Mouse (Mus musculus) forebrain, embryonic 12.5 days (tissue): ENCODE results near the gene Fam71e1. TPM values are rescaled to one million over a fixed set of nuclear protein-coding genes. Genes with fewer than 3 reads are reported as not detected.
A peak's percentile ranks its signal among the peaks of the same experiment; 100 is the strongest.

Experiments used
- ATAC-seq: fragments of 200-750 bp; cut with Nextera tagmentation; 2 replicates; pipeline ENCODE4 v1.8.0; 2017; ENCODE audit warnings: moderate TSS enrichment; ENCODE audit not compliant: low FRiP score
- H3K27ac ChIP-seq: fragments of 300-500 bp; sonication (generic); 2 replicates; pipeline ENCODE4 v1.5.1; 2016; ENCODE audit warnings: mild to moderate bottlenecking
- H3K27me3 ChIP-seq: fragments of 300-500 bp; sonication (generic); 2 replicates; pipeline ENCODE4 v1.6.1; 2016; ENCODE audit warnings: mild to moderate bottlenecking
- H3K36me3 ChIP-seq: fragments of 300-500 bp; sonication (generic); replicated peaks from 2 replicates; pipeline ENCODE4 v1.6.1; 2016; ENCODE audit warnings: mild to moderate bottlenecking
- H3K4me1 ChIP-seq: fragments of 300-500 bp; sonication (generic); 2 replicates; pipeline ENCODE4 v1.6.1; 2016
- H3K4me2 ChIP-seq: fragments of 300-500 bp; sonication (generic); 2 replicates; pipeline ENCODE4 v1.6.1; 2016; ENCODE audit warnings: mild to moderate bottlenecking, moderate library complexity
- H3K4me3 ChIP-seq: fragments of 300-500 bp; sonication (generic); replicated peaks from 2 replicates; pipeline ENCODE4 v1.5.1; 2016; ENCODE audit warnings: mild to moderate bottlenecking
- H3K9ac ChIP-seq: fragments of 300-500 bp; sonication (generic); 2 replicates; pipeline ENCODE4 v1.6.1; 2016; ENCODE audit warnings: mild to moderate bottlenecking
- H3K9me3 ChIP-seq: fragments of 300-500 bp; sonication (generic); 2 replicates; pipeline ENCODE4 v1.6.1; 2016
- WGBS: fragments of 180-500 bp; shearing (Covaris S2); methylation state at CpG from one replicate; pipeline ENCODE4 v1.1.7; 2016; 5-methylcytosine and 5-hydroxymethylcytosine counted together
- polyA plus RNA-seq: library from polyadenylated mRNA; unstranded; fragments of >200 nt; fragmentation: Nextera tagmentation; extraction: Ambion mirVana; gene quantifications from 2 replicates; pipeline ENCODE4 v1.2.1, GENCODE M21; 2016

The Fam71e1 gene
- polyA plus RNA-seq, 1 experiment from 2014 or later, result 29.8 TPM

DNA sequence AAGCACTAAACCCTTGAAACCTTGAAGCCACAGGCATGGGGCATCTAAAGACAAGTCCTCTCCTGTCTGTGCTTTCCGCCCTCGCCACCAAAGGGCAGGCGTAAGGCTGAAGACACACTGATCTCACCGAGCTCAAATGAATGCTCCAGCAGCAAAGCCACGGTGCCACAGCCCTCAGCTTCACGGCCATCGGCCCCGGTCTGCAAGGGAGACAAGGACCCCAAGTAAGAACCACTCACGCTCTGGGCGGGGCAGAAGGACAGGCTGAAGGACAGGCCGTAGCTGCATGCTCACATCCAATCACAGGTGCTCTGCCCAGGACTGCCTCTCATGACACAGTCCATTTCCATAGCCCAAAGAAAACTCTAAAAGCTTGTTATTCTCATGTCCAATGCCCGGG, 1.7 kb upstream of the Fam71e1 start:
- 92% methylated on average over 12 of the region's 12 CpGs for WGBS
- 0 out of 2 replicates have a peak overlapping the region, but pooled peaks have one; percentile 74 for H3K4me3 ChIP-seq
- H3K4me1 ChIP-seq, result peaks cover 26% of the 10 kb centered on the region
- H3K9me3 ChIP-seq, result no peaks in the 10 kb centered on the region
- peak overlapping the region; percentile 87 for H3K4me2 ChIP-seq
- no peak overlapping the region for H3K27ac ChIP-seq
- H3K27me3 ChIP-seq, result peaks cover 7% of the 10 kb centered on the region; the same call in 1 of the 2 replicates
- ATAC-seq, result no peak
- no peak overlapping the region for H3K9ac ChIP-seq
- H3K36me3 ChIP-seq, result peaks cover 48% of the 10 kb centered on the region

DNA sequence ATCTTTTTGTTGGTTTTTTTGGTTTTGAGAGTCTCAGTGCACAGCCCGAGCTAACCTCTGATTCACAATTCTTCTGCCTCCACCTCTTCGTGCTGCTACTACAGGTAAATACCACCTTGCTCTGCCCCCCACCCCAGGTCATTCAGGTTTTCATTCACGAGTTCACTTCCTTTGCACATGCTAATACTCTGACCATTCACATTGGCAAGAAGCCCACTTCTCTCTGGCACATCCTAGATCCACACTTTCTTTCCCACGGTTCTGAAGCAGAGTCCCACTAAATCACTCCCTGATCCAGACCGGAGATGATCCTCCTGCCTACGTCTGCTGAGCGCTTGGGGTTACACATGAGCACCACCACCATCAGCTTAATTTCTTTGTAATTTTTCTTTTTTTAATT, 1.3 kb upstream of the Fam71e1 start:
- Histone ChIP-seq H3K4me1 (peaks cover 26% of the 10 kb centered on the region), H3K36me3 (peaks cover 44% of the 10 kb centered on the region), H3K9me3 (no peaks in the 10 kb centered on the region), H3K27me3 (peaks cover 11% of the 10 kb centered on the region; the same call in 1 of the 2 replicates), H3K4me3 (peak overlapping the region; percentile 74), H3K4me2 (peak overlapping the region; percentile 87), H3K27ac (no peak overlapping the region), H3K9ac (peak overlapping the region; percentile 81; the same call in 1 of the 2 replicates)
- WGBS, result 87% methylated on average over 7 of the region's 7 CpGs
- ATAC-seq, result no peak

GRCm38 (mm10) chr7:44496771-44497109, 359 bp downstream of the Fam71e1 start:
- H3K27ac ChIP-seq, result peak overlapping the region; percentile 96
- peak overlapping the region; percentile 74 for H3K4me3 ChIP-seq
- H3K4me1 ChIP-seq, result peaks cover 26% of the 10 kb centered on the region
- no peak for ATAC-seq
- H3K36me3 ChIP-seq, result peaks cover 28% of the 10 kb centered on the region
- H3K4me2 ChIP-seq, result peak overlapping the region; percentile 87
- no peaks in the 10 kb centered on the region for H3K9me3 ChIP-seq
- peak overlapping the region; percentile 84 for H3K9ac ChIP-seq
- under 1% methylated on average over 26 of the region's 26 CpGs for WGBS
- H3K27me3 ChIP-seq, result peaks cover 20% of the 10 kb centered on the region

GRCm38 (mm10) chr7:44497361-44498055, 1.1 kb downstream of the Fam71e1 start:
- Histone ChIP-seq H3K4me2 (peak overlapping the region; percentile 87), H3K4me3 (peak overlapping the region; percentile 74), H3K9me3 (no peaks in the 10 kb centered on the region), H3K27ac (no peak overlapping the region), H3K27me3 (peaks cover 20% of the 10 kb centered on the region), H3K4me1 (peaks cover 26% of the 10 kb centered on the region), H3K36me3 (peaks cover 20% of the 10 kb centered on the region), H3K9ac (peak overlapping the region; percentile 84; the same call in 1 of the 2 replicates)
- WGBS, result 87% methylated on average over 10 of the region's 10 CpGs
- no peak for ATAC-seq

DNA sequence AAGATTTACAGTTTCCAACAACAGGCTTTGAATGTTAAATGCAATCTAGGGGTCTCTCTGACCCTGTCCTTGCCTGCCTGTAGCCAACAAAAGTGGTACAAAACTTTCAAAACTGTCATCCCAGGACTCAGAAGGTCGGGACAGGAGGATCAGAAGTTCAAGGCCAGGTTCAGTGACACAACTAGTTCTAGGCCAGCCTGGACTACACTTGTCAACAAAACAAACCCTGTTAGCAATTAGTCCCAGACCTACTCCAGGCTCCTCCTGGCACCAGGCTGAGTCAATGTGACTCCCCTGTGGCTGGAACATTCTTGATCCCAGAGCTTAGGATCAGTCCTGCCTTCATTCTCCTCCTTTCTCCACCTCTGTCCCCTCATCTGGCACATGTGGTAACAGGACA, 2.5 kb downstream of the Fam71e1 start:
- no peak overlapping the region for H3K4me3 ChIP-seq
- WGBS, result 72% methylated on average over 1 of the region's 1 CpGs
- H3K4me1 ChIP-seq, result peaks cover 26% of the 10 kb centered on the region
- ATAC-seq, result no peak
- peaks cover 25% of the 10 kb centered on the region for H3K27me3 ChIP-seq
- H3K4me2 ChIP-seq, result no peak overlapping the region
- no peak overlapping the region for H3K9ac ChIP-seq
- peaks cover 10% of the 10 kb centered on the region; the same call in 1 of the 2 replicates for H3K36me3 ChIP-seq
- no peak overlapping the region for H3K27ac ChIP-seq
- H3K9me3 ChIP-seq, result no peaks in the 10 kb centered on the region

DNA sequence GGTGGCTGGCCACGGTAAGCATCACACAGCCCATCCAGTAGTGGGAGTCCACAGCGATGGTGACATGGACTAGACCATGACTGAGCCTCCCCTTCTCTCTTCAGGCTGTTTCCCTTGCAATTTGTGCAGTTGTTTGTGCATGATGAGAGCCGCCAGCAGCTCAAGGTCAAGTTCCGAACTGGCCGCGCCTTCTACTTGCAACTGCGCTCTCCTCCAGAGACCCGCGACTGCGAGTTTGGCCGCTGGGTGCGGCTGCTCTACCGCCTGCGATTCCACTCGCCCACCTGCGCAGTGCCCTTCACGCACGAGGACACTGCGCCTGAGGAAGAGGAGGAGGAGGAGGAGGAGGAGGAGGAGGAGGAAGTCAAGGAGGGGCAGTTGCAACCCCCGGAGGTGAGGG, 3.7 kb downstream of the Fam71e1 start:
- Histone ChIP-seq H3K9me3 (no peaks in the 10 kb centered on the region), H3K9ac (no peak overlapping the region), H3K36me3 (peaks cover 7% of the 10 kb centered on the region; the same call in 1 of the 2 replicates), H3K4me3 (no peak overlapping the region), H3K4me2 (no peak overlapping the region), H3K27ac (no peak overlapping the region), H3K4me1 (peaks cover 20% of the 10 kb centered on the region), H3K27me3 (peaks cover 25% of the 10 kb centered on the region)
- ATAC-seq, result no peak
- 70% methylated on average over 20 of the region's 20 CpGs for WGBS

- Histone ChIP-seq H3K27ac (no peak overlapping the region), H3K9ac (no peak overlapping the region), H3K9me3 (no peaks in the 10 kb centered on the region), H3K27me3 (peaks cover 25% of the 10 kb centered on the region), H3K4me3 (no peak overlapping the region), H3K36me3 (peaks cover 7% of the 10 kb centered on the region; the same call in 1 of the 2 replicates), H3K4me2 (no peak overlapping the region), H3K4me1 (peaks cover 12% of the 10 kb centered on the region)
- ATAC-seq, result peak; percentile 51; the same call in 1 of the 2 replicates
- WGBS, result 36% methylated on average over 5 of the region's 5 CpGs
Observed at GRCm38 (mm10) chr7:44501563-44502115, 5.3 kb downstream of the Fam71e1 start.

DNA sequence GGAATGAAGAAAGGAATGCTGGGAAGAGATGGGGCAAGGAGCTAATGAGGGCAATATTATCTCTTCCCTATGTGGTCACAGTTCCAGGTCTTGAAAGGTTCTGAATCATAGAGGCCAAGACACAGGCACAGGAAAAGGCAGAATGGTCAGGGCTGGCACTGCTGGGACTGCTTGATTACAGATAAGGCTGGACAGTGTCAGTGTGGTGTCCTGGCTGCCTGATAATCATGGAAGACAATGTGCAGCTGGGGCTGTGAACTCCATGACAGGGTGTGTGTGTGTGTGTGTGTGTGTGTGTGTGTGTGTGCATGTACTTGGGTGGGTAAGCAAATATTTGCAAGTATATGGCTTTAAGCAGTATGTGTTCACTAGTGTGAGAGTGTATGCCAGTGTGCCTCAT, 11.1 kb downstream of the Fam71e1 start:
- Histone ChIP-seq H3K27me3 (peaks cover 36% of the 10 kb centered on the region), H3K9ac (no peak overlapping the region), H3K4me2 (no peak overlapping the region), H3K4me3 (no peak overlapping the region), H3K4me1 (no peaks in the 10 kb centered on the region), H3K9me3 (peaks cover 2% of the 10 kb centered on the region; the same call in 1 of the 2 replicates), H3K27ac (no peak overlapping the region), H3K36me3 (no peaks in the 10 kb centered on the region)
- no peak for ATAC-seq

DNA sequence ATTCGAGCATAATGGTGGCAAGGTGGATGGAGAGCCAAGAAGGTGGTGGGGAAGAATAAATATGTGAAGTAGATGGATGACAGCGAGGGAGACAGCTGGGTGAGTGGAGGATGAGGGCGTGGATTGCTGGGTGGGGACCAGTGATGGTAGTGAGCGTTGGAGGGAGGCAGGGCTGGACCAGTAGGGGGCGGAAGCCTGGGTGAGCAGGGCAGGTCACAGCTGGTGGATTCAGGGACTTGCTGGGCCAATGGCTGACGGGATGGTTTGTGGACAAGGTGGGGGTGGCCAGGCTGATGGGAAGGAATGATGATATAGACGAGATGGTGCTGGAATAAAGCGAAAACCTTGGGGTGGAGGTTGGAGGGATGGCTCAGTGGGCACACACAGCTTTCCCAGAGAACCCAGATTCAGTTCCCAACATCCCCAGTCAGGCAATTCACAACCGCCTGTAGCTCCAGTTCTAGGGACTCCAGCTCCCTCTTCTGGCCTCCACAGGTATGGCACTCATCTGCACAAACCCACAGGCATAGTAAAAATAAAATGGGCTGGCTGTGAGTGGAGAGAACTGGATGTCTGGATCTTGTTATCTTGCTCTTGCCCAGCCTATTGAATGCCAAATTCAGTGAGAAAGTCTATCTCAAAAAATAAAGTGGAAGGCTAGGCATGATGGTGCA, 23.0 kb downstream of the Fam71e1 start:
- H3K4me2 ChIP-seq, result no peak overlapping the region
- H3K9ac ChIP-seq, result no peak overlapping the region
- 72% methylated on average over 9 of the region's 9 CpGs for WGBS
- peaks cover 66% of the 10 kb centered on the region for H3K27me3 ChIP-seq
- H3K4me3 ChIP-seq, result no peak overlapping the region
- no peaks in the 10 kb centered on the region for H3K36me3 ChIP-seq
- no peak for ATAC-seq
- H3K9me3 ChIP-seq, result peaks cover 3% of the 10 kb centered on the region; the same call in 1 of the 2 replicates
- H3K4me1 ChIP-seq, result peaks cover 6% of the 10 kb centered on the region; the same call in 1 of the 2 replicates
- no peak overlapping the region for H3K27ac ChIP-seq

GRCm38 (mm10) chr7:44520990-44521389, 24.6 kb downstream of the Fam71e1 start:
- no peak for ATAC-seq
- Histone ChIP-seq H3K9ac (no peak overlapping the region), H3K27ac (no peak overlapping the region), H3K4me1 (peaks cover 16% of the 10 kb centered on the region), H3K4me2 (no peak overlapping the region), H3K4me3 (no peak overlapping the region), H3K27me3 (peaks cover 68% of the 10 kb centered on the region), H3K36me3 (no peaks in the 10 kb centered on the region), H3K9me3 (peaks cover 3% of the 10 kb centered on the region; the same call in 1 of the 2 replicates)
- WGBS, result 67% methylated on average over 3 of the region's 3 CpGs

GRCm38 (mm10) chr7:44521710-44522109, 25.3 kb downstream of the Fam71e1 start:
- 3% methylated on average over 20 of the region's 20 CpGs for WGBS
- peak overlapping the region; percentile 33; the same call in 1 of the 2 replicates for H3K9ac ChIP-seq
- peak; percentile 68; the same call in 1 of the 2 replicates for ATAC-seq
- peaks cover 68% of the 10 kb centered on the region for H3K27me3 ChIP-seq
- no peaks in the 10 kb centered on the region for H3K36me3 ChIP-seq
- H3K4me1 ChIP-seq, result peaks cover 16% of the 10 kb centered on the region
- peaks cover 3% of the 10 kb centered on the region; the same call in 1 of the 2 replicates for H3K9me3 ChIP-seq
- peak overlapping the region; percentile 44 for H3K4me2 ChIP-seq
- H3K27ac ChIP-seq, result no peak overlapping the region
- no peak overlapping the region for H3K4me3 ChIP-seq

GRCm38 (mm10) chr7:44523056-44523455, 26.7 kb downstream of the Fam71e1 start:
- Histone ChIP-seq H3K4me3 (no peak overlapping the region), H3K4me1 (peaks cover 23% of the 10 kb centered on the region), H3K27ac (no peak overlapping the region), H3K4me2 (no peak overlapping the region), H3K9me3 (peaks cover 3% of the 10 kb centered on the region; the same call in 1 of the 2 replicates), H3K36me3 (no peaks in the 10 kb centered on the region), H3K9ac (no peak overlapping the region), H3K27me3 (peaks cover 75% of the 10 kb centered on the region)
- WGBS, result 80% methylated on average over 2 of the region's 2 CpGs
- no peak for ATAC-seq
